Mouse (Mus musculus): ENCODE measurements around the gene Mfsd12. TPM values are rescaled to one million over a fixed set of nuclear protein-coding genes. Genes with fewer than 3 reads are reported as not detected.
A peak's percentile ranks its signal among the peaks of the same experiment; 100 is the strongest.

The Mfsd12 gene
- total RNA-seq, 1 experiment: 28.7 TPM

GRCm38 (mm10) chr10:81342686-81343505 lies 14.4 kb upstream of the Mfsd12 start, which contains the start of gene Gipc3:
Gene Gipc3 (minus strand): TSS chr10:81343266.
- Histone ChIP-seq H3K4me3 (ENCODE audit: insufficient read depth in 1 of 2, low read depth in 1 of 2, low read length in 2 of 2, poor library complexity in 1 of 2, severe bottlenecking in 1 of 2) (peak within 1 kb of the TSS; percentile 31 to 64; a peak in 3 of 4 replicates), H3K9me3 (ENCODE audit: control insufficient read depth, insufficient read depth, low read depth, low read length) (no peaks in the 10 kb centered on the region), H3K4me1 (ENCODE audit: control insufficient read depth in 2 of 2, insufficient read depth in 2 of 2, low read length in 2 of 2, poor library complexity in 1 of 2) (peaks cover 0 to 16% of the 10 kb centered on the region in 2 experiments; a peak in 2 of 4 replicates), H3K36me3 (ENCODE audit: control insufficient read depth, insufficient read depth, low read length, poor library complexity, severe bottlenecking) (no peaks in the 10 kb centered on the region), H3K27ac (ENCODE audit: insufficient read depth, low read depth, low read length, poor library complexity, severe bottlenecking) (no peak within 1 kb of the TSS), H3K9ac (ENCODE audit: insufficient read depth, low read depth, low read length, poor library complexity, severe bottlenecking) (peak within 1 kb of the TSS; percentile 42)
- TF ChIP-seq MAFK (IDR thresholded peaks at IDR 0.05; ENCODE audit: insufficient read depth, low read depth, low read length) (no peak), CHD2 (IDR thresholded peaks at IDR 0.05; ENCODE audit: low read depth, low read length) (no peak), HCFC1 (IDR thresholded peaks at IDR 0.05; ENCODE audit: borderline replicate concordance, insufficient read depth, low read length) (no peak)
- DNase-seq (ENCODE audit: low read depth, low spot score): no peak
- in situ Hi-C loops (cut with MboI; ENCODE audit: low sequenced_read_pairs in 2 of 2, unreplicated experiment in 2 of 2): no loop called here

GRCm38 (mm10) chr10:81344421-81345161 lies 12.7 kb upstream of the Mfsd12 start:
- peaks cover 3 to 21% of the 10 kb centered on the region in 2 experiments; a peak in 3 of 4 replicates for H3K4me1 ChIP-seq (ENCODE audit: control insufficient read depth in 2 of 2, insufficient read depth in 2 of 2, low read length in 2 of 2, poor library complexity in 1 of 2)
- no peaks in the 10 kb centered on the region for H3K9me3 ChIP-seq (ENCODE audit: control insufficient read depth, insufficient read depth, low read depth, low read length)
- H3K27ac ChIP-seq (ENCODE audit: insufficient read depth, low read depth, low read length, poor library complexity, severe bottlenecking): no peak overlapping the region
- in situ Hi-C loops (cut with MboI; ENCODE audit: low sequenced_read_pairs in 2 of 2, unreplicated experiment in 2 of 2): no loop called here
- TF ChIP-seq CHD2 (IDR thresholded peaks at IDR 0.05; ENCODE audit: low read depth, low read length) (no peak), MAFK (IDR thresholded peaks at IDR 0.05; ENCODE audit: insufficient read depth, low read depth, low read length) (no peak), ZNF384 (IDR thresholded peaks at IDR 0.05; ENCODE audit: low read depth, low read length) (no peak), HCFC1 (IDR thresholded peaks at IDR 0.05; ENCODE audit: borderline replicate concordance, insufficient read depth, low read length) (no peak), ZC3H11A (IDR thresholded peaks at IDR 0.05; ENCODE audit: borderline replicate concordance, low read depth, low read length) (no peak)
- H3K36me3 ChIP-seq (ENCODE audit: control insufficient read depth, insufficient read depth, low read length, poor library complexity, severe bottlenecking): no peaks in the 10 kb centered on the region
- no peak for DNase-seq (ENCODE audit: low read depth, low spot score)
- H3K9ac ChIP-seq (ENCODE audit: insufficient read depth, low read depth, low read length, poor library complexity, severe bottlenecking): no peak overlapping the region
- H3K4me3 ChIP-seq (ENCODE audit: insufficient read depth in 1 of 2, low read depth in 1 of 2, low read length in 2 of 2, poor library complexity in 1 of 2, severe bottlenecking in 1 of 2): no peak overlapping the region

GRCm38 (mm10) chr10:81345162-81345534 lies 12.1 kb upstream of the Mfsd12 start:
- peaks cover 4 to 18% of the 10 kb centered on the region in 2 experiments; a peak in 3 of 4 replicates for H3K4me1 ChIP-seq (ENCODE audit: control insufficient read depth in 2 of 2, insufficient read depth in 2 of 2, low read length in 2 of 2, poor library complexity in 1 of 2)
- H3K4me3 ChIP-seq (ENCODE audit: insufficient read depth in 1 of 2, low read depth in 1 of 2, low read length in 2 of 2, poor library complexity in 1 of 2, severe bottlenecking in 1 of 2): no peak overlapping the region
- in situ Hi-C loops (cut with MboI; ENCODE audit: low sequenced_read_pairs in 2 of 2, unreplicated experiment in 2 of 2): no loop called here

GRCm38 (mm10) chr10:81346453-81347067 lies 10.7 kb upstream of the Mfsd12 start:
- Histone ChIP-seq H3K27ac (ENCODE audit: insufficient read depth, low read depth, low read length, poor library complexity, severe bottlenecking) (no peak overlapping the region), H3K36me3 (ENCODE audit: control insufficient read depth, insufficient read depth, low read length, poor library complexity, severe bottlenecking) (no peaks in the 10 kb centered on the region), H3K4me3 (ENCODE audit: insufficient read depth in 1 of 2, low read depth in 1 of 2, low read length in 2 of 2, poor library complexity in 1 of 2, severe bottlenecking in 1 of 2) (peak overlapping the region; percentile 31 to 60), H3K9me3 (ENCODE audit: control insufficient read depth, insufficient read depth, low read depth, low read length) (no peaks in the 10 kb centered on the region), H3K4me1 (ENCODE audit: control insufficient read depth in 2 of 2, insufficient read depth in 2 of 2, low read length in 2 of 2, poor library complexity in 1 of 2) (peaks cover 4 to 8% of the 10 kb centered on the region in 2 experiments; a peak in 3 of 4 replicates), H3K9ac (ENCODE audit: insufficient read depth, low read depth, low read length, poor library complexity, severe bottlenecking) (peak overlapping the region; percentile 64; the same call in 1 of the 2 replicates)
- DNase-seq (ENCODE audit: low read depth, low spot score): no peak
- in situ Hi-C loops (cut with MboI; ENCODE audit: low sequenced_read_pairs in 2 of 2, unreplicated experiment in 2 of 2): no loop called here
- no peak for TF ChIP-seq MAFK (IDR thresholded peaks at IDR 0.05; ENCODE audit: insufficient read depth, low read depth, low read length)

More at GRCm38 (mm10) chr10:81345162-81345534, 12.1 kb upstream of the Mfsd12 start:
- H3K9ac ChIP-seq (ENCODE audit: insufficient read depth, low read depth, low read length, poor library complexity, severe bottlenecking): no peak overlapping the region
- no peaks in the 10 kb centered on the region for H3K36me3 ChIP-seq (ENCODE audit: control insufficient read depth, insufficient read depth, low read length, poor library complexity, severe bottlenecking)
- no peak for TF ChIP-seq CHD2 (IDR thresholded peaks at IDR 0.05; ENCODE audit: low read depth, low read length)
- no peak for TF ChIP-seq ZNF384 (IDR thresholded peaks at IDR 0.05; ENCODE audit: low read depth, low read length)
- no peak for TF ChIP-seq HCFC1 (IDR thresholded peaks at IDR 0.05; ENCODE audit: borderline replicate concordance, insufficient read depth, low read length)
- TF ChIP-seq ZC3H11A (IDR thresholded peaks at IDR 0.05; ENCODE audit: borderline replicate concordance, low read depth, low read length): no peak
- H3K27ac ChIP-seq (ENCODE audit: insufficient read depth, low read depth, low read length, poor library complexity, severe bottlenecking): no peak overlapping the region
- DNase-seq (ENCODE audit: low read depth, low spot score): no peak
- no peaks in the 10 kb centered on the region for H3K9me3 ChIP-seq (ENCODE audit: control insufficient read depth, insufficient read depth, low read depth, low read length)

All from ES-E14 (cell line).